Mouse (Mus musculus): Measurements from ENCODE around the gene Imp4. TPM values are rescaled to one million over a fixed set of nuclear protein-coding genes. Genes with fewer than 3 reads are reported as not detected.

Gene Imp4
- polyA plus RNA-seq, 1 experiment from 2014 or later: 59.8 TPM

DNA sequence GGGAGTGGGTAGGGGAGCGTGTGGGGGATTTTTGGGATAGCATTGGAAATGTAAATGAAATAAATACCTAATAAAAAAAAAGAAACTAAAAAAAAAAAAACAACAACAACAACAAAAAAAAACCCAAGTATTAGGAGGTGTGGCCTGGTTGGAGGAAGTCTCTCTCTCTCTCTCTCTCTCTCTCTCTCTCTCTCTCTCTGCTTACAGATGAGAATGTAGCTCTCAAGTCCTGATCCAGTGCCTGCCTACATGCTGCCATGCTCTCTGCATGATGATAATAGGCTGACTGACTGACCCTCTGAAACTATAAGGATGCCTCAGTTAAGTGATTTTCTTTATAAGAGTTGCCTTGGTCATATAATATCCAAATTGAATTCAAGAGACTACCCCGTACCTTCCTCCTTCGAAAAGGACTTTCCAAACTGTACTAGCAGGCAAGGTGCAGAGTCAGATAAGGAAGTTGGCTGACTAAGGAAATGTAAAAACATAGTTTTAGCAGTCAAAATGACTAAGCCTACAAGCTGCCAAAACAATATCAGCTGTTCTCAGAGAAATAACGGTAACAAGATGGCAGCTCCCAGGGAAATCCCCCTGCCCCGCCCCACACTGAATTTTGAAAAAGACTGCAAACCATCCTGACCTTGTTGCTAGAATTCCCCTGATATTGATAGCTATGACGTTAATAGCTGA, 50.3 kb downstream of the Imp4 start:
- H3K9ac ChIP-seq: no peak overlapping the region
- H3K27ac ChIP-seq: no peak overlapping the region
- no peaks in the 10 kb centered on the region for H3K27me3 ChIP-seq
- H3K4me2 ChIP-seq: no peak overlapping the region
- 90% methylated on average over 6 of the region's 6 CpGs for WGBS
- no peaks in the 10 kb centered on the region for H3K9me3 ChIP-seq
- no peak for ATAC-seq (ENCODE audit: low FRiP score)
- H3K4me1 ChIP-seq (replicated peaks): peaks cover 6% of the 10 kb centered on the region
- no peak overlapping the region for H3K4me3 ChIP-seq
- no peaks in the 10 kb centered on the region for H3K36me3 ChIP-seq

DNA sequence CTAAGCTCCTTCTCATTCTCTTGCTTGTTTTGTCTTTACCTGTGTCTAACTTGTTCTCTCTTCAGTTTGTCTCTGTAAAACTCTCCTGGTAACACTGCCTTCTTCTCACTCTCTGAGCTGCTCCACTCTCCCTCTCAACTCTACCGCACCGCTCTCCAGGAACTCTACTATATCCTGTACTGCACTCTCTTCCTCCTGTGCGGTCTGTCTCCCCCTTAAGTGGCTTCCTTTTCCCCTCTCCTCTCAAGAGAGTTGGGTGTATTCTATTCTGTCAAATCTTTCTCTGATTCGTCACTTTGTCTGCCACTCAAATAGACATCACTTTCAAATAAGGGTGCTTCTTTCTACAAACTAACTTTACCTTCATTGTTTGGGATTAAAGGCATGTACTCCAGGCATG, 51.8 kb downstream of the Imp4 start:
- no peaks in the 10 kb centered on the region for H3K9me3 ChIP-seq
- no peaks in the 10 kb centered on the region for H3K4me1 ChIP-seq (replicated peaks)
- H3K4me2 ChIP-seq: no peak overlapping the region
- no peak overlapping the region for H3K27ac ChIP-seq
- H3K27me3 ChIP-seq: no peaks in the 10 kb centered on the region
- ATAC-seq (ENCODE audit: low FRiP score): no peak
- H3K9ac ChIP-seq: no peak overlapping the region
- H3K36me3 ChIP-seq: no peaks in the 10 kb centered on the region
- no peak overlapping the region for H3K4me3 ChIP-seq
- WGBS: 92% methylated on average over 4 of the region's 4 CpGs

Small RNAs within 50 kb of the gene (microRNA-seq; reads per million reads assigned to microRNA genes)
- gene Mir5103: 2.1 reads per million

Other genes starting within 250 kb of the Imp4 start
- gene Ccdc115, start 179 bp upstream of the Imp4 start, polyA plus RNA-seq (2015; fragmentation: Nextera tagmentation; extraction: Ambion mirVana): 68.9 and 69.4 TPM in 2 replicates
- gene Ptpn18, start 19.9 kb downstream of the Imp4 start, polyA plus RNA-seq (2015; fragmentation: Nextera tagmentation; extraction: Ambion mirVana): 7.4 and 8.2 TPM in 2 replicates
- gene Prss39, start 58.6 kb downstream of the Imp4 start, polyA plus RNA-seq (2015; fragmentation: Nextera tagmentation; extraction: Ambion mirVana): not detected in 2 replicates
- gene Cfc1, start 95.8 kb downstream of the Imp4 start, polyA plus RNA-seq (2015; fragmentation: Nextera tagmentation; extraction: Ambion mirVana): not detected in 2 replicates
- 0.17 TPM in 1 of 2 replicates, not detected in the other for gene Prss40, start 121.1 kb downstream of the Imp4 start, polyA plus RNA-seq (2015; fragmentation: Nextera tagmentation; extraction: Ambion mirVana)
- gene Amer3, start 139.8 kb downstream of the Imp4 start, polyA plus RNA-seq (2015; fragmentation: Nextera tagmentation; extraction: Ambion mirVana): 22.3 and 25.4 TPM in 2 replicates